Mouse (Mus musculus) liver, postnatal 0 days (tissue): ENCODE measurements around the gene Ncan. TPM values are rescaled to one million over a fixed set of nuclear protein-coding genes. Genes with fewer than 3 reads are reported as not detected.

Experiments
- ATAC-seq: fragments of 200-750 bp; cut with Nextera tagmentation; 2 replicates; pipeline ENCODE4 v1.8.0; 2017; ENCODE audit warnings: mild to moderate bottlenecking, moderate library complexity
- DNase-seq: peaks from one replicate; pipeline ENCODE4 v3.0.0-alpha.2; 2016
- H3K27ac ChIP-seq: fragments of 300-500 bp; sonication (generic); 2 replicates; pipeline ENCODE4 v1.5.1; 2014; ENCODE audit warnings: antibody characterized with exemption, moderate library complexity, mild to moderate bottlenecking, low read depth
- H3K27me3 ChIP-seq: fragments of 300-500 bp; sonication (generic); 2 replicates; pipeline ENCODE4 v1.6.1; 2014; ENCODE audit warnings: low read length, control low read depth, mixed read lengths; ENCODE audit not compliant: insufficient read depth
- H3K36me3 ChIP-seq: fragments of 300-500 bp; sonication (generic); replicated peaks from 2 replicates; pipeline ENCODE4 v1.6.1; 2014; ENCODE audit warnings: mild to moderate bottlenecking, control low read depth, low read length, moderate library complexity, mixed read lengths; ENCODE audit not compliant: insufficient read depth
- H3K4me1 ChIP-seq: fragments of 300-500 bp; sonication (generic); 2 replicates; pipeline ENCODE4 v1.6.1; 2014; ENCODE audit warnings: antibody characterized with exemption, mild to moderate bottlenecking, control low read depth; ENCODE audit not compliant: insufficient read depth
- H3K4me2 ChIP-seq: fragments of 300-500 bp; sonication (generic); 2 replicates; pipeline ENCODE4 v1.6.1; 2014; ENCODE audit warnings: low read depth, mild to moderate bottlenecking, low read length, moderate library complexity, mixed read lengths
- H3K4me3 ChIP-seq: fragments of 300-500 bp; sonication (generic); 2 replicates; pipeline ENCODE4 v1.5.1; 2014; ENCODE audit warnings: low read depth, low read length
- H3K9ac ChIP-seq: fragments of 300-500 bp; sonication (generic); replicated peaks from 2 replicates; pipeline ENCODE4 v1.6.1; 2014; ENCODE audit warnings: mild to moderate bottlenecking, moderate library complexity
- H3K9me3 ChIP-seq: fragments of 300-500 bp; sonication (generic); 2 replicates; pipeline ENCODE4 v1.6.1; 2016; ENCODE audit warnings: mild to moderate bottlenecking, control low read depth, low read length, mixed read lengths
- CTCF ChIP-seq: sonication (generic); IDR thresholded peaks from 2 replicates; pipeline ENCODE4 v1.5.1; 2016; ENCODE audit warnings: antibody characterized with exemption, low read depth
- EP300 ChIP-seq: IDR thresholded peaks from 2 replicates; pipeline ENCODE4 v1.6.1; 2016; ENCODE audit warnings: antibody characterized with exemption, low read depth, mild to moderate bottlenecking
- WGBS: fragments of 180-500 bp; shearing (Covaris S2); extraction: QIAGEN DNeasy Blood & Tissue Kit; methylation state at CpG from one replicate; pipeline ENCODE4 v1.1.7; 2014; ENCODE audit not compliant: insufficient replicate concordance; 5-methylcytosine and 5-hydroxymethylcytosine counted together
- polyA plus RNA-seq: library from polyadenylated mRNA; unstranded; fragments of >200 nt; fragmentation: Nextera tagmentation; extraction: Ambion mirVana; gene quantifications from 2 replicates; pipeline ENCODE4 v1.2.1, GENCODE M21; 2015

Ncan gene
- polyA plus RNA-seq, 1 experiment from 2014 or later = not detected

DNA sequence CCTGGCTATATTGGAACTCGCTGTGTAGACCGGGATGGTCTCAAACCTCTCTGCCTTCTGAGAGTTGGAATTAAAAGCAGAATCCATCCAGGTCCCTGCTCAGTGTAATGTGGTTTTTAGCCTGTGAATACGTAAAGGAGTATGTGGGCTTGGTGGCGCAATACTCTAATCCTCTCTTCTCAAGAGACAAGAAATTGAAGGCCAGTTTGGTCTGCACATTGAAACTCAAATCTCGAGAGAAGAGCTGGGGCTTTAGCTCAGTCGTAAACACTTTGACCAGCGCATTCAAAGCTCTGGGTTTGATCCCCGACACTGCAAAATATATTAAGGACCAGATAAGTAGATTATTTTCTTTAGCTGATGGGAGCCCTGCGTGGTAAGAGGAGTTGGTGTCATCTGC lies 19.3 kb upstream of the Ncan start:
- Histone ChIP-seq H3K9ac (peak overlapping the region; percentile 77), H3K4me1 (peaks cover 21% of the 10 kb centered on the region), H3K4me3 (peak overlapping the region; percentile 80), H3K27ac (peak overlapping the region; percentile 86), H3K4me2 (peak overlapping the region; percentile 78), H3K9me3 (no peaks in the 10 kb centered on the region), H3K36me3 (peaks cover 16% of the 10 kb centered on the region), H3K27me3 (no peaks in the 10 kb centered on the region)
- 6% methylated on average over 9 of the region's 9 CpGs for WGBS
- no peak for TF ChIP-seq CTCF
- TF ChIP-seq EP300 = no peak
- DNase-seq (no peak), ATAC-seq (no peak)

DNA sequence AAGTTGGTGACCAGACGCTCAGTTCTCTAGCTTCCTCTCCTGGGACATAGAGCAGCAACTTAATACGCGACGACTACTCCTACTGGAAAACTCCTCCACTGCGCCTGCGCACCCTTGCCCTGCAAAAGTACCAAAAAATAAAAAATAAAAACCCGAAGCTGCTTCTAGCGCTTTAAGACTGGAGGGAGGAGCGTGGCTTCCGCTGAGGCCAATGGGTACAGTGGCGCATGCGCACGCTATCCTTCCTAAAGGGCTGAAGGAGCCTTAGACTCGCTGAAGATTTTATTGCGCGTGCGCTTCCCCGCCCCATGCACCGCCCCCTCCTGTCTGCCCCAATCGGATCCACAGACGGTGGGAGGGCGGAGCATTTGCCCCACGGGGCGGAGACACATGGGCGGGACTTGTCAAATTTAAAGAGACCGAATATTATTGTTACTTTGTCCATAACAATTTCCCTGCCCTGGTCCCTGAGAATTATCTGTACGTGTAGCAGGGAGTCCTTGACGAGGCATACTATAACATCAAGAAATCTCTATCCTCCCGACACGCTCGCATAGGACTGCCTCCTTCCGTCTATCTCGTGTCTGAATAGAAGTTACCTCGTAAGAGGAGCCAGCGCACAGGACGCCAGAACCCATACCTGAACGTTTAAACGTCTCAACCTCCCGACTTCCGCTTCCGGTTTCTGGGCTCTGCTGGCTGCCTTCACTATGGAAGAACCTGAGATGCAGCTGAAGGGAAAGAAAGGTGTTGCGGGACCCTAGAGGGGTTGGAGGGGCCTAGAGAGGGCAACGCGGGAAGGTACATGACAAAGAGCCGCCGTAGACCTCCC lies 18.6 kb upstream of the Ncan start, which contains the start of the genes Rfxank, Borcs8 and Mef2b:
Gene Rfxank, minus strand, starts transcription at position 129 of the 832 bp plus-strand sequence.
Gene Borcs8, plus strand, starts transcription at position 474 of the 832 bp plus-strand sequence.
Gene Mef2b, plus strand, starts transcription at position 686 of the 832 bp plus-strand sequence.
- no peaks in the 10 kb centered on the region for H3K9me3 ChIP-seq
- H3K36me3 ChIP-seq = peaks cover 12% of the 10 kb centered on the region
- peaks cover 21% of the 10 kb centered on the region for H3K4me1 ChIP-seq
- no peaks in the 10 kb centered on the region for H3K27me3 ChIP-seq
- DNase-seq (peak; percentile 99), ATAC-seq (peak; percentile 98)
- H3K4me3 ChIP-seq = peak within 1 kb of the TSS; percentile 80
- TF ChIP-seq CTCF (no peak), EP300 (peak; percentile 43; the same call in 1 of the 2 replicates)
- H3K9ac ChIP-seq = peak within 1 kb of the TSS; percentile 77
- peak within 1 kb of the TSS; percentile 86 for H3K27ac ChIP-seq
- WGBS = under 1% methylated on average over 46 of the region's 46 CpGs
- peak within 1 kb of the TSS; percentile 78 for H3K4me2 ChIP-seq

DNA sequence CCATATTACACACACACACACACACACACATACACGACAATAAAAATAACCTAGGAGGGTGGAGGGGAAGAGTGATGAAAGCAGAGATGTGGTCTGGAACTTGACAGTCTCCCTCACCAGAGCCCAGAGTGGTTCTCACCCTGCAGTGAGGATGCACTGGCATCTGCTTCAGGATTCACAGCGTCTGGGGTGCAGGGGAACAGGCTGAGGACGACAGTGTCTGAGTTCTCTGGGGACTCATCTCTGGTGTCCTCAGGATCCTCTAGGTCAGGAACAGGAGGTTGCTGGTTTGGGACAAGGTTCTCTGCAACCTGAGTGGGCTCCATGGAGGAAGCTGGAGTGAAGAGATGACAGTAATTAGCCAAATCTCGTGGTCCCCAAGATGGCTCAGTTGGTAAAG lies 17.2 kb upstream of the Ncan start:
- Histone ChIP-seq H3K27me3 (no peaks in the 10 kb centered on the region), H3K4me2 (peak overlapping the region; percentile 78), H3K9ac (peak overlapping the region; percentile 67), H3K36me3 (peaks cover 16% of the 10 kb centered on the region), H3K27ac (peak overlapping the region; percentile 80; the same call in 1 of the 2 replicates), H3K9me3 (no peaks in the 10 kb centered on the region), H3K4me1 (peaks cover 21% of the 10 kb centered on the region), H3K4me3 (no peak overlapping the region)
- DNase-seq = no peak
- TF ChIP-seq EP300 (no peak), CTCF (no peak)
- WGBS = 79% methylated on average over 4 of the region's 4 CpGs
- ATAC-seq = no peak

GRCm38 (mm10) chr8:70136591-70136990 lies 15.9 kb upstream of the Ncan start:
- peaks cover 14% of the 10 kb centered on the region for H3K36me3 ChIP-seq
- H3K4me3 ChIP-seq = no peak overlapping the region
- no peak for TF ChIP-seq CTCF
- H3K4me2 ChIP-seq = no peak overlapping the region
- peaks cover 26% of the 10 kb centered on the region for H3K4me1 ChIP-seq
- DNase-seq = no peak
- H3K9ac ChIP-seq = no peak overlapping the region
- no peak overlapping the region for H3K27ac ChIP-seq
- 81% methylated on average over 4 of the region's 4 CpGs for WGBS
- no peaks in the 10 kb centered on the region for H3K9me3 ChIP-seq
- no peaks in the 10 kb centered on the region for H3K27me3 ChIP-seq
- no peak for ATAC-seq

DNA sequence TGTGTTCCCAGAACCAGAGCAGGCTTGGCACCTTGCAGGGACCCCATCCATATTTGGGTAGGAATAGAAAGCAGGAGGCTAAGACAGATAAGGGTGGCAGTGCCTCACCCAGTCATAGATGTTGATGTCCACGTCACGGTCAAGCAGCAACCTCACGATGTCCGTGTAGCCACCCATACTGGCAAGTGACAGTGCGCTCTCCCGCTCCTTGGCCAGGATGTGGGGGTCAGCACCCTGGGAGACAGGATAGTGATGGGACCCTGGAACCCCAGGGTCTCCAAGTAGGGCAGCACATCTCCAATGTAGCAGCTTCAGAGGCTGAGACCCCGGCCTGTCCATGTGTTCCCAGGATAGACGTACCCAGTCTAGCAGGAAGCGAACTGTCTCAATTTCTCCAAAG lies 14.3 kb upstream of the Ncan start:
- TF ChIP-seq CTCF (no peak), EP300 (no peak)
- H3K9me3 ChIP-seq = no peaks in the 10 kb centered on the region
- H3K27me3 ChIP-seq = no peaks in the 10 kb centered on the region
- no peak overlapping the region for H3K4me3 ChIP-seq
- H3K4me2 ChIP-seq = no peak overlapping the region
- no peak overlapping the region for H3K9ac ChIP-seq
- DNase-seq (no peak), ATAC-seq (no peak)
- no peak overlapping the region for H3K27ac ChIP-seq
- H3K4me1 ChIP-seq = peaks cover 19% of the 10 kb centered on the region
- 88% methylated on average over 9 of the region's 9 CpGs for WGBS
- peaks cover 14% of the 10 kb centered on the region for H3K36me3 ChIP-seq

GRCm38 (mm10) chr8:70134086-70134485 lies 13.4 kb upstream of the Ncan start:
- Histone ChIP-seq H3K4me1 (peaks cover 27% of the 10 kb centered on the region), H3K27me3 (no peaks in the 10 kb centered on the region), H3K27ac (no peak overlapping the region), H3K4me3 (no peak overlapping the region), H3K9ac (no peak overlapping the region), H3K36me3 (peaks cover 14% of the 10 kb centered on the region), H3K9me3 (no peaks in the 10 kb centered on the region), H3K4me2 (no peak overlapping the region)
- ATAC-seq (no peak), DNase-seq (no peak)
- TF ChIP-seq CTCF (no peak), EP300 (no peak)
- WGBS = 85% methylated on average over 5 of the region's 5 CpGs
